Comparison of ENCODE assay signal across 9 mouse cellular contexts in the genomic region with DNA sequence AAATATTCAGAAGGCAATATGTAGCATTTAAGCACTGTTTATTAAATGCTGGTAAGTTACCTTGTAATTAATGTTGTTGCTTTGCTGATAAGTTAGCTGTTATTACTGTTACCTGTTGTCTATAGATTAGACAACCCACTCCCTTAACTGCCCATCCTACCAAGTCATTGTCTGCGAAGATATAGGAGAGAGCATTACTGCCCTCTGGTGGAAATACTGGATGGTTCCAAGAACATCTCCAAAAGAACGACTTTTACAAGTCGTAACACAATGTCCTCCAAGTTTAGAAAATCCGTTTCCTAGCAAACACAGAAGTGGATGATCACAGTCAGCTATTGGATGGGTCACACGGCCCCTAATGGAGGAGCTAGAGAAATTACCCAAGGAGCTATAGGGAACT.
A peak's percentile ranks its signal among the peaks of the same experiment; 100 is the strongest.
DNase-seq lines count a peak whose midpoint lies in the region; ATAC-seq and TF ChIP-seq lines count a peak whose summit lies in the region.
"Had no signal": no experiment of that assay in that cellular context is flagged by ENCODE, and none has a peak within 500 bp of the region (broad histone marks: within the 10 kb centered on the region; RNA-seq: fewer than 3 reads in every experiment).

No protein-coding gene starts in this region.

- H3K27ac ChIP-seq in forebrain, embryonic 12.5 days = no peak overlapping the region
- no peak overlapping the region for H3K27ac ChIP-seq in forebrain, embryonic 15.5 days (replicated peaks)
- H3K27ac ChIP-seq in liver, adult 2 months (replicated peaks; ENCODE audit: insufficient read depth, low read depth, low read length) = no peak overlapping the region
- H3K27ac ChIP-seq in liver, embryonic 12.5 days = no peak overlapping the region
- H3K27ac ChIP-seq in heart, embryonic 10.5 days = no peak overlapping the region
- H3K27ac ChIP-seq: liver, embryonic 13.5 days had no signal

- no peak overlapping the region for H3K9ac ChIP-seq in forebrain, embryonic 12.5 days
- no peak overlapping the region for H3K9ac ChIP-seq in forebrain, embryonic 15.5 days (replicated peaks)
- no peak overlapping the region for H3K9ac ChIP-seq in liver, adult 2 months (ENCODE audit: low read depth, low read length)
- no peak overlapping the region for H3K9ac ChIP-seq in liver, embryonic 12.5 days
- H3K9ac ChIP-seq: liver, embryonic 13.5 days had no signal

- H3K4me2 ChIP-seq in forebrain, embryonic 12.5 days = no peak overlapping the region
- no peak overlapping the region for H3K4me2 ChIP-seq in forebrain, embryonic 15.5 days (replicated peaks)
- H3K4me2 ChIP-seq in liver, embryonic 12.5 days = no peak overlapping the region
- H3K4me2 ChIP-seq: liver, embryonic 13.5 days had no signal

- no peak for TF ChIP-seq POLR2A in liver, adult 2 months (IDR thresholded peaks at IDR 0.05; ENCODE audit: extremely low read depth, insufficient read depth, low read length)

- WGBS in forebrain, embryonic 12.5 days = 27% methylated on average over 5 of the region's 5 CpGs
- 20% methylated on average over 5 of the region's 5 CpGs for WGBS in forebrain, embryonic 15.5 days
- 17% methylated on average over 5 of the region's 5 CpGs for WGBS in liver, adult 2 months
- 25% methylated on average over 5 of the region's 5 CpGs for WGBS in liver, embryonic 12.5 days (ENCODE audit: insufficient replicate concordance)
- 24% methylated on average over 5 of the region's 5 CpGs for WGBS in heart, embryonic 10.5 days

- peak; percentile 24 for DNase-seq in liver, adult 2 months (ENCODE audit: extremely low read depth, low read depth, low spot score)
- peak; percentile 76 for DNase-seq in embryo, embryonic 11 days
- peak; percentile 54 for DNase-seq in lung, postnatal 36 days
- no peak for DNase-seq in natural killer cell, adult 2 months (ENCODE audit: low spot score in 2 of 2)
- no peak for DNase-seq in heart, embryonic 10.5 days (ENCODE audit: low spot score)
- DNase-seq: liver, embryonic 13.5 days had no signal

- H3K4me3 ChIP-seq in forebrain, embryonic 12.5 days (replicated peaks) = no peak overlapping the region
- H3K4me3 ChIP-seq in forebrain, embryonic 15.5 days = no peak overlapping the region
- no peak overlapping the region for H3K4me3 ChIP-seq in liver, adult 2 months (ENCODE audit: insufficient read depth, low read depth, low read length)
- H3K4me3 ChIP-seq in liver, embryonic 12.5 days = no peak overlapping the region
- no peak overlapping the region for H3K4me3 ChIP-seq in heart, embryonic 10.5 days
- H3K4me3 ChIP-seq: liver, embryonic 13.5 days had no signal

- TF ChIP-seq CTCF in liver, adult 2 months (IDR thresholded peaks at IDR 0.05; ENCODE audit: low read depth, low read length) = peak; percentile 7; the same call in 1 of the 2 replicates

- H3K36me3 ChIP-seq in forebrain, embryonic 12.5 days (replicated peaks) = no peaks in the 10 kb centered on the region
- no peaks in the 10 kb centered on the region for H3K36me3 ChIP-seq in forebrain, embryonic 15.5 days
- H3K36me3 ChIP-seq in liver, adult 2 months (ENCODE audit: control insufficient read depth, insufficient read depth, low read length) = no peaks in the 10 kb centered on the region
- H3K36me3 ChIP-seq in liver, embryonic 12.5 days = no peaks in the 10 kb centered on the region
- no peaks in the 10 kb centered on the region for H3K36me3 ChIP-seq in heart, embryonic 10.5 days
- H3K36me3 ChIP-seq: liver, embryonic 13.5 days had no signal

- H3K79me2 ChIP-seq in liver, adult 2 months (ENCODE audit: control insufficient read depth, insufficient read depth, low read length) = no peaks in the 10 kb centered on the region

- H3K27me3 ChIP-seq in forebrain, embryonic 12.5 days = no peaks in the 10 kb centered on the region; the same call in 1 of the 2 replicates
- no peaks in the 10 kb centered on the region for H3K27me3 ChIP-seq in forebrain, embryonic 15.5 days
- H3K27me3 ChIP-seq in liver, adult 2 months (ENCODE audit: control insufficient read depth, insufficient read depth, low read length) = no peaks in the 10 kb centered on the region
- H3K27me3 ChIP-seq in liver, embryonic 12.5 days (replicated peaks) = no peaks in the 10 kb centered on the region
- H3K27me3 ChIP-seq in heart, embryonic 10.5 days (ENCODE audit: insufficient read depth, poor library complexity, severe bottlenecking) = no peaks in the 10 kb centered on the region
- H3K27me3 ChIP-seq: liver, embryonic 13.5 days had no signal

- H3K4me1 ChIP-seq in forebrain, embryonic 12.5 days = no peaks in the 10 kb centered on the region
- no peaks in the 10 kb centered on the region for H3K4me1 ChIP-seq in forebrain, embryonic 15.5 days
- H3K4me1 ChIP-seq in liver, adult 2 months (ENCODE audit: control insufficient read depth, insufficient read depth, low read length) = no peaks in the 10 kb centered on the region
- no peaks in the 10 kb centered on the region for H3K4me1 ChIP-seq in liver, embryonic 12.5 days
- peaks cover 4% of the 10 kb centered on the region; the same call in 1 of the 2 replicates for H3K4me1 ChIP-seq in heart, embryonic 10.5 days
- H3K4me1 ChIP-seq: liver, embryonic 13.5 days had no signal

- 0 out of 2 replicates have a peak, but pooled peaks have one; percentile 49 for ATAC-seq in forebrain, embryonic 12.5 days (ENCODE audit: low FRiP score)
- ATAC-seq in forebrain, embryonic 15.5 days (replicated peaks) = no peak
- no peak for ATAC-seq in liver, embryonic 12.5 days

- no peaks in the 10 kb centered on the region for H3K9me3 ChIP-seq in forebrain, embryonic 12.5 days
- H3K9me3 ChIP-seq in forebrain, embryonic 15.5 days = no peaks in the 10 kb centered on the region
- H3K9me3 ChIP-seq in liver, embryonic 12.5 days (replicated peaks) = no peaks in the 10 kb centered on the region
- no peaks in the 10 kb centered on the region; the same call in 1 of the 2 replicates for H3K9me3 ChIP-seq in heart, embryonic 10.5 days
- H3K9me3 ChIP-seq: liver, embryonic 13.5 days had no signal

Comparison
In these comparisons a context has a peak if more than half of its experiments do, and no peak if none do; other contexts are left out.
1. DNase-seq: peak in liver, adult 2 months (single experiment), embryo, embryonic 11 days (single experiment) and lung, postnatal 36 days (single experiment); none in natural killer cell, adult 2 months (0 of 2) and heart, embryonic 10.5 days (single experiment).